In genomic region chr1:191573906-191574639, GRCm38 (mm10) we compare ENCODE assay signal across 8 mouse cellular contexts. TPM values are rescaled to one million over a fixed set of nuclear protein-coding genes. Genes with fewer than 3 reads are reported as not detected.
A peak's percentile ranks its signal among the peaks of the same experiment; 100 is the strongest.
DNase-seq lines count a peak whose midpoint lies in the region; ATAC-seq lines count a peak whose summit lies in the region.

No protein-coding gene starts in this region.

- peaks cover 11% of the 10 kb centered on the region for H3K36me3 ChIP-seq in kidney, embryonic 14.5 days (ENCODE audit: control insufficient read depth, insufficient read depth, low read length)
- H3K36me3 ChIP-seq in forebrain, embryonic 15.5 days, result no peaks in the 10 kb centered on the region

- H3K27me3 ChIP-seq in kidney, embryonic 14.5 days (ENCODE audit: control insufficient read depth, insufficient read depth, low read length), result no peaks in the 10 kb centered on the region
- H3K27me3 ChIP-seq in forebrain, embryonic 15.5 days, result no peaks in the 10 kb centered on the region

- H3K4me3 ChIP-seq in kidney, embryonic 14.5 days (ENCODE audit: low read length), result peak overlapping the region; percentile 94
- H3K4me3 ChIP-seq in forebrain, embryonic 15.5 days, result peak overlapping the region; percentile 91

- DNase-seq in kidney, postnatal 36 days, result no peak
- DNase-seq in MEL-GATA-1-ER (ENCODE audit: extremely low read depth, low read depth), result peak; percentile 36
- no peak for DNase-seq in right cerebral cortex, postnatal 4 days
- no peak for DNase-seq in right cerebral cortex, postnatal 36 days (ENCODE audit: low spot score in 2 of 2)

- ATAC-seq in kidney, embryonic 14.5 days (ENCODE audit: low FRiP score, low TSS enrichment), result no peak
- no peak for ATAC-seq in forebrain, embryonic 15.5 days (replicated peaks)
- ATAC-seq in megakaryocyte progenitor cell, adult 5-6 weeks (replicated peaks; ENCODE audit: poor library complexity), result peak; percentile 5; the same call in 1 of the 2 replicates
- ATAC-seq in erythroid progenitor cell, adult 5-6 weeks (replicated peaks; ENCODE audit: low FRiP score, poor library complexity, severe bottlenecking), result no peak

- H3K9me3 ChIP-seq in kidney, embryonic 14.5 days (ENCODE audit: control insufficient read depth, low read length), result no peaks in the 10 kb centered on the region
- no peaks in the 10 kb centered on the region for H3K9me3 ChIP-seq in forebrain, embryonic 15.5 days

- WGBS in kidney, embryonic 14.5 days, result 2% methylated on average over 13 of the region's 13 CpGs
- WGBS in forebrain, embryonic 15.5 days, result 1% methylated on average over 13 of the region's 13 CpGs

- H3K9ac ChIP-seq in kidney, embryonic 14.5 days (ENCODE audit: low read depth, low read length), result peak overlapping the region; percentile 95
- peak overlapping the region; percentile 76 for H3K9ac ChIP-seq in forebrain, embryonic 15.5 days (replicated peaks)

- H3K4me1 ChIP-seq in kidney, embryonic 14.5 days (ENCODE audit: control insufficient read depth, insufficient read depth, low read length), result peaks cover 20% of the 10 kb centered on the region
- H3K4me1 ChIP-seq in forebrain, embryonic 15.5 days, result peaks cover 37% of the 10 kb centered on the region

- peak overlapping the region; percentile 97 for H3K27ac ChIP-seq in kidney, embryonic 14.5 days (ENCODE audit: low read depth, low read length)
- H3K27ac ChIP-seq in forebrain, embryonic 15.5 days (replicated peaks), result no peak overlapping the region

- peak overlapping the region; percentile 65 for H3K4me2 ChIP-seq in kidney, embryonic 14.5 days (replicated peaks; ENCODE audit: low read depth, low read length)
- peak overlapping the region; percentile 85 for H3K4me2 ChIP-seq in forebrain, embryonic 15.5 days (replicated peaks)

RNA-seq across cellular contexts. Expression of gene Dtl, which starts 1.3 kb away (rescaled TPM):
- 45.8 and 81.3 TPM in 2 replicates for polyA plus RNA-seq in kidney, embryonic 14.5 days (2014; fragmentation: Nextera tagmentation; extraction: Ambion mirVana)
- polyA plus RNA-seq in forebrain, embryonic 15.5 days (2015; fragmentation: Nextera tagmentation; extraction: Ambion mirVana), result 22.0 and 23.2 TPM in 2 replicates
- 90.8 and 98.8 TPM in 2 replicates for total RNA-seq in megakaryocyte progenitor cell, adult 5-6 weeks (2015)
- total RNA-seq in megakaryocyte progenitor cell, adult 5-6 weeks (2017), result 54.4 and 77.3 TPM in 2 replicates
- 66.0 and 107 TPM in 2 replicates for total RNA-seq in erythroid progenitor cell, adult 5-6 weeks (2015; ENCODE audit: low replicate concordance)
- total RNA-seq in erythroid progenitor cell, adult 5-6 weeks (2017; ENCODE audit: low replicate concordance), result 57.6 and 61.8 TPM in 2 replicates

RNA-seq across cellular contexts. Expression of gene Ints7, which starts 1.4 kb away (rescaled TPM):
- 38.9 and 77.9 TPM in 2 replicates for polyA plus RNA-seq in kidney, embryonic 14.5 days (2014; fragmentation: Nextera tagmentation; extraction: Ambion mirVana)
- 49.7 TPM in 2 replicates for polyA plus RNA-seq in forebrain, embryonic 15.5 days (2015; fragmentation: Nextera tagmentation; extraction: Ambion mirVana)
- 37.0 and 39.8 TPM in 2 replicates for total RNA-seq in megakaryocyte progenitor cell, adult 5-6 weeks (2015)
- 63.1 and 69.2 TPM in 2 replicates for total RNA-seq in megakaryocyte progenitor cell, adult 5-6 weeks (2017)
- total RNA-seq in erythroid progenitor cell, adult 5-6 weeks (2015; ENCODE audit: low replicate concordance), result 15.9 and 36.0 TPM in 2 replicates
- total RNA-seq in erythroid progenitor cell, adult 5-6 weeks (2017; ENCODE audit: low replicate concordance), result 32.3 and 43.1 TPM in 2 replicates
